Mouse (Mus musculus): ENCODE data around the gene Col5a3. TPM values are rescaled to one million over a fixed set of nuclear protein-coding genes. Genes with fewer than 3 reads are reported as not detected.

Col5a3 gene
- total RNA-seq, 2 experiments from 2014 or later: 0.99 to 1.6 TPM

DNA sequence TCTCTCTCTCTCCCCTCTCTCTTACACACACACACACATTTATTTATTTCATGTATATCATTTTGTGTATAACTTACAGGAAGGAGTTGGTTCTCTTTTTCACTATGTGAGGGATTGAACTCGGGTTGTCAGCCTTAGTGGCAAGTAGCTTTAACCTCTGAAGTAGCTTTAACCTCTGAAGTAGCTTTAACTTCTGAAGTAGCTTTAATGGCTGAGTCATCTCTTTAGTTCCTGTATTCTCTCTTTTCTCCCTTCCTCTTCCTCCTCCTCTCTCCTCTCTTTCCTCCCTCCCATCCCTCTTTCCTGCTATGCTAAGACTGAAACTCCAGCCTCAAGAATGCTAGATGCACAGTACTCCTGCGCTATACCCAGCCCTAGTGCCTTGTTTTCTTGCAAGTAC lies 56.6 kb downstream of the Col5a3 start:
- DNase-seq (ENCODE audit: extremely low spot score in 1 of 2, low spot score in 2 of 2): no peak
- intact Hi-C loops (cut with DNase I): loop anchor here (5.0 kb wide), 1 partner anchor 54 kb away; no protein-coding TSS in a partner anchor

DNA sequence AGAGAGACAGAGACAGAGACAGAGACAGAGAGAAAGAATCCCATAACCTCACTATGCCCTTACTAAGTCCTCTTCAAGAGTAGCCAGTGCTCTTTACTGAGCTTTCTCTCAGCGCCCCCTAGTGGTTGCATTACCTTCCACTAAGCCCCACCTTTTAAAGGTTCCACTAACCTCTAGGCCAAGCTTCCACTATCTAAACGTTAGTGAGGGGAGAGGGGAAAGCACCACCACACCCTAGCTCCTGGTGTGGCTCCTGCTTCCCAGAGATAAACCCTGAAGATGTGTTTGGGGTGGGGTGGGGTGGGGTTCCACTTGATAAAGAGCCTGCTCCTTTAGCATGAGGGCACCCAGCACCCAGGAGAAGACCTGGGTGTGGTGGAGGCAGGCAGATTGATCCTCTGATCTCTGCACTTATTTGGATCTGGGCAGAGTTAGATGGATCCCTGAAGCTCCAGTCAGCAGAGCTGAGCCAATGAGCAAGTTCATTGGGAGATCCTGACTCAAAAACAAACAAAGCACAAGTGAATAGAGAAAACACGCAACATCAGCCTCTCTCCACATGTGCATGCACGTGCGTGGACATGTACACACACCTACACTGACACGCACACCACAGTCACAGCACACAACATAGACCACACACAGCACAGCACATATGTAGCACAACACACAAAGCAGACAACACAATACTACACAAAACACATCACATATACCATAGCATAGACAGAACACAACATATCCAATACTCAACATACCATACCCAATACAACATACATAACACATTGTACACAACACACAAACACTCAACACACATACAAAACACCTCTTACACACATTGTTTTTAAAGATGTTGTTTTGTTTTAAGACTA lies 57.5 kb downstream of the Col5a3 start:
- DNase-seq (ENCODE audit: extremely low spot score in 1 of 2, low spot score in 2 of 2): peak in 1 of 2 experiments; percentile 71
- intact Hi-C loops (cut with DNase I): loop anchor here (5.0 kb wide), 1 partner anchor 55 kb away; no protein-coding TSS in a partner anchor

DNA sequence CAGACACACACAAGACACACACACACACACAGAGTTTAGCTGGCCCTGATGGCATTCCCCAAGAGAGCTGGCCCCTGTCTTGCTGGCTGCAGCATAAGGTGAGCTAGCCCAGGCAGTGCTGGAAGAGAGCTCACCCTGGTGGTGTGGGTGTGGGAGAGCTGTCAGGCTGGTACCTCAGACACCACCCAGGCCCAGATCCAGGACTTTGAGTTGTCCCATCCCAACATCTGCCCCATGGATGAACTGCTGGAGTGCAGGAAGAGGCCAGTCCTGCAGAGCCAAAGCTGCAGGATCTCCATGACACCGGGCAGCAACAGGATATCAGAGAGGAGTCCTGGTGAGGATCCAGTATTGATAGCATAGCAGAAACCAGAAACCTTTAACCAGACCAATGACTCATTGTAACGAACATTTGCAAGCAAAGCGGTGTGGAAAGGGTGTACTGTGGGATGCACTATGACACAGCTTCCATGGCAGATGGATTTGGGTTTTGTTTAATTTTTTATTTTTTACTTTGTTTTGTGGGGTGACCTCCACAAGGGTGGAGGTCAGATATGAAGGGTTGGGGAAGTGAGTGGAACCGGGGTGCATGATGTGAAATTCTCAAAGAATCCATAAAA lies 58.7 kb downstream of the Col5a3 start:
- no peak for DNase-seq (ENCODE audit: extremely low spot score in 1 of 2, low spot score in 2 of 2)
- intact Hi-C loops (cut with DNase I): loop anchor here (5.0 kb wide), 1 partner anchor 56 kb away; no protein-coding TSS in a partner anchor

DNA sequence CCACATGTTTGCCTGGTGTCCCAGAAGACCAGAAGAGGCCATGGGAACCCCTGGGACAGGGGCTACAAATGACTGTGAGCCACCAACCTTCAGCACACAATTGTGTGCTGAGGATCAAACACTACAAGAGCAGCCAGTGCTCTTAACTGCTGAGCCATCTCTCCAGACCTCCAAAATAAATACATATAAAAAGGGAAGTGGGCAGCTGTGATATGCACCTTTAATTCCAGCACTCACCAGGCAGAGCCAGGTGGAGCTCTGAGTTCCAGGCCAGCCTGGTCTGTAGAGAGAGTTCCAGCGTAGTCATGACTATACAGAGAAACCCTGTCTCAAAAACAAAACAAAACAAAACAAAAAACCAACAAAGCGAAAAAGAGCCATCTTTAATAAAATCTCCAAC lies 60.5 kb downstream of the Col5a3 start:
- DNase-seq (ENCODE audit: extremely low spot score in 1 of 2, low spot score in 2 of 2): no peak
- intact Hi-C loops (cut with DNase I): no loop called here

DNA sequence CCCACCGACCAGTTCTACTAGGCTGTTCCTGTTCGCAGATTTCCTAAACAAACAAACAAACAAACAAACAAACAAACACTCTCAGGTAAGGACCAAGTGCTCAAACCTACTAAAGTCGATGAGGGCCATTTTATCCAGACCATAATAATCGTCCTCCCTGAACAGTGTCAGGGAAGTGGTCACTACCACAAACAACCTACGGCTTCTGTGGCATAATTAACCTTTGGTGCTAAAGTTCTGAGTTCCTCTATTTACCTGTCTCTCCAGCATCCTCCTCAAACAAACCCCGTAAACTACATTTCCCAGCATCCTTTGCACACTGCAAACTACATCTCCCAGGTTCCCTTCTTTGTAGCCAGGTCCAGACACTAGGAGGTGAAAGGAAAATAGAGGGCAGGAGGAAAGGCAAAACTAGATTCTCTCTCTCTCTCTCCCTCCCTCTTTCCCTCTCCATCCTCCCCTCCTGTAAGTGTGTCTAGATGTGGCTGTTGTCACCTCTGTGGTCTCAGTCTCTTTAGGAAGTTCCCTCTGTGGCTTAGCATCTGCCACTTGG lies 63.3 kb downstream of the Col5a3 start:
- intact Hi-C loops (cut with DNase I): no loop called here
- no peak for DNase-seq (ENCODE audit: extremely low spot score in 1 of 2, low spot score in 2 of 2)

DNA sequence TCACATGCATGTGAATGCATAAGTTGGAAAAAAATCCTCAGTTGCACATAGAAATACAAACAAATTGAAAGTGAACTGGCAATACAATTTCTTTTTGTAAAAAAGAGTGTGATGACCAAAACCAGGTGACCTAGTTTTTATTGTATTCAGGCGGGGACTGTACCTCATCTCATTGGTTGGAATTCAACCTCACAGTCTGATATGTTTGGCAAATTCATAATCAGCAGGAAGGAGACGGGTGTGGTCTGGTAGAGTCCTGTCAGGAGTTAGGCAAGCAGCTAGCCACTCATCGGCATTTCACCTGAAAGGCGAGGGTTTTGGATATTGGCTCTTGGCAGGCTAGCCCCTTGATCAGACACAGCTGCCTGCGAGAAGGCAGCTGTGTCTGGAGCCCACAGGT lies 65.7 kb downstream of the Col5a3 start:
- intact Hi-C loops (cut with DNase I): no loop called here
- DNase-seq (ENCODE audit: extremely low spot score in 1 of 2, low spot score in 2 of 2): no peak

DNA sequence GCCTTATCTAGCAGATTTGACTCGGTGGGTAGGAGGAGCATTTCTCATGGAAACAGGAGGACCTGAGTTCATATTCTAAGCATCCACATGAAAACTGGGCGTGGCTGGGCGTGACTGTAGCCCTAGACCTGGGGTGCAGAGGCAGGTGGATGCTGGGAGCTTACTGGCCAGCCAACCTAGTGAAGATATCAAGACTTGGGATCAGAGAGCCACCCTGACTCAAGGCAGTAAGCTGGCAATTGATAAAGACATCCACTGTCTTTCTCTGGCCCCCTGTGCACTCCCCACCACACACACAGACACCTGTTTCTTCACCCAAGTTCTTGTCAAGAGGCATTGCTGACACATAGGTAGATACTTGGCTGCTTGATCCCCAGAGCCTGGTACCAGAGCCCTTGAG lies 66.3 kb downstream of the Col5a3 start:
- intact Hi-C loops (cut with DNase I): no loop called here
- DNase-seq (ENCODE audit: extremely low spot score in 1 of 2, low spot score in 2 of 2): no peak

DNA sequence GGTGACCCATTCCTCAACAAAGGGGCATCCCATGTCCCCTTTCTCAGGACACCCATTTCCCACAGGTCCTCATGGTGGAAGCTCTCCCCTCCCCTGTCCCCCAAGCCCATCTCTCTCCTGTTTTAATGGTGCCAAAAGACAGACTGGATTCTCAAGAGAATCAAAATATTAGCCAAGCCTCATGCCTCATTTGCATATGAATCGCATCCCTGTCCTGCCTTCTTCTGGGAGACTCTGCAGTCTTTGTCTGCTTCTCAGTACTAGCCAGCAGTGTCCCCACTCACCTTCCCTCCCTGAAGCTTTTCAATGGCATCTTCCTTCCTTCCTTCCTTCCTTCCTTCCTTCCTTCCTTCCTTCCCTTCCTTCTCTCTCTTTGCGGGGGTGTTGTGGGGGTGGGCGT lies 67.2 kb downstream of the Col5a3 start:
- intact Hi-C loops (cut with DNase I): no loop called here

DNA sequence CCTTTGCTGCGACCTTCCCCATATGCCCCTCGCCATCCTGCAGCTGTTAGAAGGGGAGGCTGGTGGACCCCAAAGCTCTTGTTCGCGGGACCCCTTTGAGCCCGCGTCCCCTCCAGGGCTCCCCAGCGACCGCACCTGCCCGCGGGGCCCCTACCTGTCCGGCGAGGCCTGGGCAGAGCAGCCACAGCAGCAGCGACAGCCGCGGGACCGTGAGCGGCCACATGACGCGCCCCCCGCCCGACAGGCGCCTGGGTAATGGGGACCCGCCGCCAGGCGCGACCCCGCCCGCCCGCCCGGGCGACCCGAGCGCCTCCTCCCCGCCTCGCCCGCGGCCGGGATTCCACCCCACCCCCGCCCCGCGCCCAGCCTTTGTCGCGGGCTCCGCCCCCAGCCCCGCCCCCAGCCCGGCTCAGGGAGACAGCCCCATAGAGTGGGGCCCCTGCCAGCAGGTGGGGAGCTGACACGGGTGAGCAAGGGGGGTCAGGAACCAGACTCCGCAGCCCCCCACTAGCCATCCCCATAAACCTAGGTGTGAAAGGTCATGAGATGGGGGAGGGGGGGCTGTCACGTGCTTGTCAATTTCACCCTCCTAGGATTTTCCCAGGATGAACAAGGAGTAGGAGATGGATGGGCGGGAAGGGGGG lies 68.7 kb downstream of the Col5a3 start, which contains the start of gene Olfm2:
Olfm2 (minus strand) TSS at position 333 of the 644 bp plus-strand sequence.
- peak in 1 of 2 experiments; percentile 69 for DNase-seq (ENCODE audit: extremely low spot score in 1 of 2, low spot score in 2 of 2)
- intact Hi-C loops (cut with DNase I): no loop called here

More for the DNA sequence above, 67.2 kb downstream of the Col5a3 start:
- DNase-seq (ENCODE audit: extremely low spot score in 1 of 2, low spot score in 2 of 2): no peak

DNA sequence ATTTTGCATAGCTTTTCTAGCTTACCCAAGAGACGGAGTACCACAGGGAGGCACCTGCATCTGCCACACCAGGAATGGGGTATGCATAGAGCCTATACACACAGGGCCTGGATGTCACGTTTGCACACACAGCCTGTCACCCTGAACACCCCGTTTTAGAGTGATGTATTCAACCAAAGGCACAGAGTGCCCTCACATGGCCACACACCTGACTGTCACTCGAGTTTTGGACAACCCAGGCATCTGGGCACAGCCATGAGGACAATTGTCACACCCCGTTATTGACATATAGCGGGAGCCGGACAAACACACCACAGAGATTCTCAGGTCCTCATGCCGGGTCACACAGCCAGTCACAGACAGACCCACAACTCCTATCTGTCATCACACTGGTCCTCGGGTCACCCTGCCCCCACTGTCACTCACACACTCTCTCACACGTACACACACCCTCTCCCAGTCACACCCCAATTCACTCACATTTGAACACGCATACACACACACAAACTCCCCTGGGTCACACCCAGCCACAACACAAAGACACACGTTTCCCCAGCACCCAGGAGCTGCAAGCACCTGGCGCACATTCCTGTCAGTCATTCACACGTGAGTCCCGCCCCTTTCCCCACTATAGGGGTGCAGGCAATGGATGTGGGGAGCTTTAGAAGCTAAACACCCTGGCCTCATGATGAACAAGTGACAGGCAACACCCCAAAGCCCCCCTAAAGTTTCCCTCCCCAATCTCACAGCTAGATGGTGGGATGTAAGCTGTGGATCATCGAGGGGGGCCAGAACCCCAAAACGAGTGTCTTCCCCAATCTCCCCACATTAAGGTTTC lies 69.5 kb downstream of the Col5a3 start:
- intact Hi-C loops (cut with DNase I): no loop called here
- DNase-seq (ENCODE audit: extremely low spot score in 1 of 2, low spot score in 2 of 2): no peak

DNA sequence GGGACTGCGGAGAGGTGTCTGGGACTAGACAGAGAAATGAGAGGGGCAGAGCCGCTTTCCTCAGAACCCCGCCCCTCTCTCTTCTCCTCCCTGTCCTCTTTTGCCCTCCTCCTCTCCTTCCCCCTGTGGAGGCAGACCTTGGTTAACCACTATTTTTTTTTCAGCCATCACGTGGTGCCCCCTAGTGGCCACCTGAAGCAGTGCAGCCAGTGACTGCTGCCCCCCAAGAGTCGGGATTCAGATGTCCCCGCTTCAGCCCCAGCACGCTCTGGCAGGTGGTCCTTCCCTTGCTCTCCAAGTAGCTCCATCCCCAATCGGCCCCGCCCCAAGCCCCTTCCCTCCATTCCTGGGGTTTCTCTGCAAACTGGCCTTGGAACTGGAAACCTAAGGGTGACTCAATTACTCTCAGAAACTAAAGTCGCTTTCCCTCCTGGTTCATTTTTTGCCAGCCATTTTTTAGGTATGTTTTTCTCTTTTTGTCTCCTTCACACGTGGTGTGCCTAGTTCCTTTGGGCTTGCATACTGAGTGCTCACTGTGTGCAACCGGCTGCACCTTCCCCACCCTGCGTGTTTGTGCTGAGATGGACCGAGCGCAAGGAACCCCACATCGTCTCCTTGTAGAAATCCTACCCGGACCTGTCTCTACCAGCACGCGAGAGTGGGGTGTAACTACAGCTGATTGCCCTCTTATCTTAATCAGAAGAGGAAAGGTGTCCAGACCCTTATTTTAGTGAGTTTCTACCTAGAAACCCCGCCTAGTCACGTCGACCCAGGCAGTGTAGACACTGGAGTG lies 70.7 kb downstream of the Col5a3 start:
- intact Hi-C loops (cut with DNase I): loop anchor here (5.0 kb wide), 1 partner anchor 82 kb away; no protein-coding TSS in a partner anchor
- DNase-seq (ENCODE audit: extremely low spot score in 1 of 2, low spot score in 2 of 2): peak; percentile 59

DNA sequence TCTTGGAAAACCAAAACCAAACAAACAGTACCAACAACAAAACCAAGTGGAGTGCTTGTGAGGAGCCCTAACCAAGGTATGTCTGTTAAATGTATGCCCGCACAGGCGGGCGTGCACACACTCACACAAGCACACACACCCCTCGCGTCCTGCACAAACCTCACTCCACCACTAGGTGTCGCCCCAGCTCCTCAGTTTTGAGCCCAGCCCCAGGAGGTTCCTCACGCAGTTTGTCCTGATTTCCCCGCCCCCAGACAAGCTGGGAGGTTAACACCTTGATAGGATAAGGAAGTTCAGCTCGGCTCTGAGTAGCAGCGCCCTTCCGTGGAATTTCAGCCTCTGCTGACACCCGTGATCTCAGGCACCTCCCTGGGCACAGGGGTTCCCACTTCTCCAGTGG lies 74.5 kb downstream of the Col5a3 start:
- intact Hi-C loops (cut with DNase I): loop anchor here (1.0 to 5.0 kb wide), 2 partner anchors 78 to 90 kb away; no protein-coding TSS in a partner anchor
- peak; percentile 78 to 86 for DNase-seq (ENCODE audit: extremely low spot score in 1 of 2, low spot score in 2 of 2)

DNA sequence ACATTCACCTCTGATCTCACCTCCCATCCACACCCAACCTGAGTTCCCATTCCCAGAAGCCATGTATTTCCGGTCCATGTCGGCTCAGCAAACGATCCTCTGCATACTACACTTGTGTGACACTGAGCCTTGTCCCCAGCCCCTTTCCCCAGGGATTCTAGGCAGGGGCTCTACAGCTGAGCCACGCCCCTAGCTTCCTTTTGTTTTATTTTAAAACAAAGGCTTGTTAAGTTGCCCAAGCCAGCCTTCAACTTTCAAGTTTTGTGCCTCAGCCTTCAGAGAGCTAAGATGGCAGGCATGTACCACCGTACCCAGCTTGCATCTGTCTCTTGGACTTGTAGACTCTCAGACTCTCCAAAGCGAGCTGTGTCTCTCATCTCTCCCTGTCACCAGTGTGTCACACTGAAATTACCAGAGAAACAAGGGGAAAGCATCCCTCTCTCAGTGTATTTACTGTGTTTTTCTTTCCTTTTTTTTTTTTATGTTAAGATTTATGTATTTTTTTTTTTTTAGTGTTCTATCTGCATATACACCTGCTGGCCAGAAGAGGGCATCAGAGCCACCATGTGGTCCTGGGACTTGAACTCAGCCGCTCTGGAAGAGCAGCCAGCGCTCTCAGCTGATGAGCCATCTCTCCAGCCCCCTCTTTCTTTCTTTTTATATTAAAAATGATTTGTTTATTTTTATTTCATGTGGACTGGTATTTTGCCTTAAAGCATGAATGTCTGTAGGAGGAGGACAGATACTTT lies 76.4 kb downstream of the Col5a3 start:
- no peak for DNase-seq (ENCODE audit: extremely low spot score in 1 of 2, low spot score in 2 of 2)
- intact Hi-C loops (cut with DNase I): no loop called here

DNA sequence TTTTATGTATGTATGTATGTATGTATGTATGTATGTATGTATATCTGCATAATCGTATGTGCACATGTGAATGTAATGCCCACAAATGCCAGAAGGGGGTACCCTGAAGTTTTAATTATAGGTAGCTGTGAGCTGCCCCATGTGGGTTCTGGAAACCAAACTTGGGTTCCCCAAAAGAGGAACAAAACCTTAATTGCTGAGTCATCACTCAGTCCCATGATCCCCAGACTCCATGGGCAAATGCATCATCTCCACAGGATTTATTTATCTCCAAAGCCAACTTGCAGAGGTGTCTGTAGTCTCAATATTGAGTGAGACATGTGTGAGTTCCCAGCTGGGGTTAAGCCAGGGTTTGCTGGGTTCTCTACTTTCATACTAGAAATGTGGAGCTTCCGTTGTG lies 77.6 kb downstream of the Col5a3 start:
- intact Hi-C loops (cut with DNase I): no loop called here
- no peak for DNase-seq (ENCODE audit: extremely low spot score in 1 of 2, low spot score in 2 of 2)

DNA sequence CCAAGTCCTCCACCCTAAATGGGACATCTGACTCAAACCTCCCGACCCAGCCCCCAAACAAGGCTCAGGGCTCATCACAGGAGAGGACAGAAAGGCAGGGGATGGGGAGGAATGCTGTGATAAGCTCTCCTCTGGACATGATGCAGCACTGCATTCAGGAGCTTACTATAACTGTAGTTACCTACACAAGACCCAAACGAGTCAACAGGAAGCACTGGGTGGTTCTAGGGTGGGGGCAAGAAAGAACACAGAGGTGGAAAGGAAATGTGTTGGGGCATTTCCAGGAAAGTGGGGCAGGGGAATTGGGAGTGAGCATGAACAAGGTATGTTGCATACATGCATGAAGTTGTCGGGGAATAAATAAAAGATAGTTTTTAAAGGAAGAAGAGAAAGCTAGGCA lies 80.2 kb downstream of the Col5a3 start:
- DNase-seq (ENCODE audit: extremely low spot score in 1 of 2, low spot score in 2 of 2): no peak
- intact Hi-C loops (cut with DNase I): no loop called here

DNA sequence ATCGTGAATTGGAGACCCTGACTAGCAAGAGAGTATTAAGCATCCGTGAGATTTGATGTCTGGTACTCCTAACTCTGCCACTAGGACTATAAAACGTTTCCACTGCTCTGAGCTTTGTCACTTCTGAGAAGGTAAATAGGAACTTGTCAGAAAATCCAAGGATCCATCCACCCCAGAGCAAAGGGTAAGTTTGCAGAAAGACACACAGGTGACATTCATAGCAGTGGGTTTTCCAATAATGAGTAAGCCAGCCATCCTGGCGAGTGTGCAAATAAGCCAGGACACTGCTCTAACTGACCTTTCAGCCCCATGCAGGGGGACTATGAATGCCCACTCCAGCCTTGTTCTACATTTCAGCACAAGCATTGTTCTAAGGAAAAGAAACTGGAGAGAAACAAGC lies 83.1 kb downstream of the Col5a3 start:
- intact Hi-C loops (cut with DNase I): no loop called here
- no peak for DNase-seq (ENCODE audit: extremely low spot score in 1 of 2, low spot score in 2 of 2)

DNA sequence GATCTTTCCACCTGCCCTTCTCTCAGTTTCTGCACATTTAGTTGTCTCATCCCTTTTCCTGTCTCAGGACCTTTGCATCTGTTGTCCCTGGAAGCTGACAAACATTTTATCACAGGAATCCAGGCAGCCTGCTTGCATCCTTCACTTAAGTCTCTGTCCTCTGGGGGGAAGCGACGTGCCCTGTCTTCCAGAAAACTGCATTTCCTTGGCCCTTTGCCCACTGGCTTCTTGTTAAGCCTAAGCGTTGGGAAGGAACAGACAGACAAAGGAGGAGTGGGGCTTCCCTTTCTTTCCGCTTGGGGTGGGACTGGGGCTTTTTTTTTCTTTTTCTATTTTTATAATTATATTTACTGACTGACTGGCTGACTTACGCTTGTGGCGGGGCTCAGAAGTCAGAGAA lies 85.4 kb downstream of the Col5a3 start:
- peak in 1 of 2 experiments; percentile 59 for DNase-seq (ENCODE audit: extremely low spot score in 1 of 2, low spot score in 2 of 2)
- intact Hi-C loops (cut with DNase I): loop anchor here (5.0 kb wide), 1 partner anchor 47 kb away; no protein-coding TSS in a partner anchor

Data from left cerebral cortex, postnatal 10 days (tissue).